ENCODE assay signal across 13 mouse cellular contexts in the genomic region with DNA sequence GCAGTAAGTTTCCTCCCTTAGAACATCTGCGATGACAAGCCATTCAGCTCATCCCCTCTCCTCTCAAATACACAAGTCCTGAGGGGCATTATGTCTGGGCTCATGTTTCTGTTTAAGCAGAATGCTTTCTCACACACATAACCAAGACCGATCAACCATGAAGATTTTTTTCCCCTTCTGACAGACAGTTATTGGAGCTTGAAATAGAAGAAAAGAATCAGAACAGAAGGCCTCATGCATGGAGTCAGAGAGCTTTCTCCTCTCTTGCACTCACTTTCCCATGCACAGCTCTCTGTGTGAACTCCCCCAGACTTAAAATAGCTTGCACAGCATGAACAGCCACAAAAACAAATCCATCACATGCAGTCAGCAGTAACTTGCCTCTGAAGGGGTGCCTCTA.
DNase-seq lines count a peak whose midpoint lies in the region; ATAC-seq lines count a peak whose summit lies in the region.
"Had no signal": no experiment of that assay in that cellular context is flagged by ENCODE, and none has a peak within 500 bp of the region (broad histone marks: within the 10 kb centered on the region; RNA-seq: fewer than 3 reads in every experiment).

No protein-coding gene starts in this region.

- WGBS in embryonic facial prominence, embryonic 14.5 days = 18% methylated on average over 2 of the region's 2 CpGs
- WGBS in hindbrain, embryonic 13.5 days = 12% methylated on average over 2 of the region's 2 CpGs
- WGBS in midbrain, embryonic 16.5 days = 21% methylated on average over 2 of the region's 2 CpGs

- no peak overlapping the region for H3K4me3 ChIP-seq in embryonic facial prominence, embryonic 14.5 days (ENCODE audit: low read depth, low read length)
- H3K4me3 ChIP-seq in hindbrain, embryonic 13.5 days = no peak overlapping the region
- no peak overlapping the region for H3K4me3 ChIP-seq in midbrain, embryonic 16.5 days (ENCODE audit: low read depth, low read length)
- H3K4me3 ChIP-seq: neural tube, embryonic 13.5 days had no signal

- ATAC-seq in frontal cortex, adult (ENCODE audit: low TSS enrichment) = peak; percentile 89
- peak; percentile 26; the same call in 1 of the 2 replicates for ATAC-seq in embryonic facial prominence, embryonic 14.5 days (ENCODE audit: low read depth)
- ATAC-seq in hindbrain, embryonic 13.5 days (ENCODE audit: low FRiP score) = peak; percentile 67
- peak; percentile 62 for ATAC-seq in midbrain, embryonic 16.5 days

- no peak overlapping the region for H3K4me2 ChIP-seq in embryonic facial prominence, embryonic 14.5 days (ENCODE audit: low read depth, low read length)
- no peak overlapping the region for H3K4me2 ChIP-seq in hindbrain, embryonic 13.5 days
- H3K4me2 ChIP-seq in midbrain, embryonic 16.5 days (ENCODE audit: low read length) = no peak overlapping the region
- H3K4me2 ChIP-seq: neural tube, embryonic 13.5 days had no signal

- no peak overlapping the region for H3K9ac ChIP-seq in embryonic facial prominence, embryonic 14.5 days (ENCODE audit: low read depth, low read length)
- no peak overlapping the region for H3K9ac ChIP-seq in hindbrain, embryonic 13.5 days
- no peak overlapping the region for H3K9ac ChIP-seq in midbrain, embryonic 16.5 days (ENCODE audit: low read depth, low read length)
- H3K9ac ChIP-seq: neural tube, embryonic 13.5 days had no signal

- H3K4me1 ChIP-seq in embryonic facial prominence, embryonic 14.5 days (ENCODE audit: control insufficient read depth, insufficient read depth, low read length) = peaks cover 10% of the 10 kb centered on the region; the same call in 1 of the 2 replicates
- peaks cover 16% of the 10 kb centered on the region for H3K4me1 ChIP-seq in hindbrain, embryonic 13.5 days (replicated peaks)
- H3K4me1 ChIP-seq in midbrain, embryonic 16.5 days (ENCODE audit: control insufficient read depth, insufficient read depth, low read length) = no peaks in the 10 kb centered on the region; the same call in 1 of the 2 replicates

- H3K27me3 ChIP-seq in embryonic facial prominence, embryonic 14.5 days (replicated peaks; ENCODE audit: control insufficient read depth, insufficient read depth, low read length) = no peaks in the 10 kb centered on the region
- no peaks in the 10 kb centered on the region for H3K27me3 ChIP-seq in hindbrain, embryonic 13.5 days
- H3K27me3 ChIP-seq in midbrain, embryonic 16.5 days (ENCODE audit: control insufficient read depth, insufficient read depth, low read depth, low read length) = no peaks in the 10 kb centered on the region
- H3K27me3 ChIP-seq: neural tube, embryonic 13.5 days had no signal

- no peak for DNase-seq in frontal cortex, postnatal 25 days (ENCODE audit: low spot score in 2 of 2)
- peak; percentile 74 for DNase-seq in embryonic facial prominence, embryonic 14.5 days (ENCODE audit: low spot score)
- no peak for DNase-seq in natural killer cell, adult 2 months (ENCODE audit: low spot score in 2 of 2)
- no peak for DNase-seq in liver
- no peak for DNase-seq in lung, postnatal 25 days (ENCODE audit: low spot score)
- DNase-seq: heart, postnatal 36 days; kidney, postnatal 14 days; lung, postnatal 14 days; right cerebral cortex, postnatal 14 days had no signal

- H3K27ac ChIP-seq in embryonic facial prominence, embryonic 14.5 days (replicated peaks; ENCODE audit: low read depth, low read length) = no peak overlapping the region
- peak overlapping the region; percentile 70 for H3K27ac ChIP-seq in hindbrain, embryonic 13.5 days
- H3K27ac ChIP-seq in midbrain, embryonic 16.5 days (ENCODE audit: low read length) = no peak overlapping the region
- H3K27ac ChIP-seq: neural tube, embryonic 13.5 days had no signal

- no peaks in the 10 kb centered on the region for H3K36me3 ChIP-seq in embryonic facial prominence, embryonic 14.5 days (ENCODE audit: control insufficient read depth, insufficient read depth, low read length)
- 0 out of 2 replicates have a peak, but pooled peaks cover 10% of the 10 kb centered on the region for H3K36me3 ChIP-seq in hindbrain, embryonic 13.5 days
- no peaks in the 10 kb centered on the region for H3K36me3 ChIP-seq in midbrain, embryonic 16.5 days (ENCODE audit: control insufficient read depth, insufficient read depth, low read length)

- H3K9me3 ChIP-seq in embryonic facial prominence, embryonic 14.5 days (ENCODE audit: control insufficient read depth, low read length) = no peaks in the 10 kb centered on the region
- H3K9me3 ChIP-seq in hindbrain, embryonic 13.5 days = no peaks in the 10 kb centered on the region
- H3K9me3 ChIP-seq in midbrain, embryonic 16.5 days (replicated peaks; ENCODE audit: control insufficient read depth, low read length, poor library complexity, severe bottlenecking) = no peaks in the 10 kb centered on the region
- H3K9me3 ChIP-seq: neural tube, embryonic 13.5 days had no signal

Comparison
In these comparisons a context has a peak if more than half of its experiments do, and no peak if none do; other contexts are left out.
1. ATAC-seq: peak in every context shown above with its lines; median percentile 89 in frontal cortex, adult; 67 in hindbrain, embryonic 13.5 days; 62 in midbrain, embryonic 16.5 days; 26 in embryonic facial prominence, embryonic 14.5 days.